Mouse (Mus musculus) forebrain, postnatal 0 days (tissue): ENCODE measurements at regions not wholly inside any gene's neighbourhood (a gene's known extent, or its start where the extent isn't known, plus 50 kb on each side); places are given as distances from the start of the nearest gene placed in this dataset.

Experiments
- ATAC-seq: fragments of 200-750 bp; cut with Nextera tagmentation; 2 replicates; pipeline ENCODE4 v1.8.0; 2017; ENCODE audit warnings: mild to moderate bottlenecking, moderate library complexity
- DNase-seq: peaks from one replicate; pipeline ENCODE4 v3.0.0-alpha.2; 2015
- H3K27ac ChIP-seq: fragments of 300-500 bp; sonication (generic); 2 replicates; pipeline ENCODE4 v1.5.1; 2014; ENCODE audit warnings: low read depth, mild to moderate bottlenecking, antibody characterized with exemption, low read length, moderate library complexity, mixed read lengths
- H3K27me3 ChIP-seq: fragments of 300-500 bp; sonication (generic); 2 replicates; pipeline ENCODE4 v1.6.1; 2014; ENCODE audit warnings: mild to moderate bottlenecking, low read length, mixed read lengths; ENCODE audit not compliant: insufficient read depth
- H3K36me3 ChIP-seq: fragments of 300-500 bp; sonication (generic); 2 replicates; pipeline ENCODE4 v1.6.1; 2014; ENCODE audit warnings: mild to moderate bottlenecking, moderate library complexity; ENCODE audit not compliant: insufficient read depth
- H3K4me1 ChIP-seq: fragments of 300-500 bp; sonication (generic); 2 replicates; pipeline ENCODE4 v1.6.1; 2014; ENCODE audit warnings: antibody characterized with exemption; ENCODE audit not compliant: insufficient read depth
- H3K4me2 ChIP-seq: fragments of 300-500 bp; sonication (generic); 2 replicates; pipeline ENCODE4 v1.6.1; 2014; ENCODE audit warnings: low read depth, mild to moderate bottlenecking, moderate library complexity
- H3K4me3 ChIP-seq: fragments of 300-500 bp; sonication (generic); 2 replicates; pipeline ENCODE4 v1.5.1; 2014; ENCODE audit warnings: low read depth, low read length, mixed read lengths
- H3K9ac ChIP-seq: fragments of 300-500 bp; sonication (generic); 2 replicates; pipeline ENCODE4 v1.6.1; 2014; ENCODE audit warnings: mild to moderate bottlenecking
- H3K9me3 ChIP-seq: fragments of 300-500 bp; sonication (generic); 2 replicates; pipeline ENCODE4 v1.6.1; 2016; ENCODE audit warnings: low read length
- CTCF ChIP-seq: sonication (generic); IDR thresholded peaks from 2 replicates; pipeline ENCODE4 v1.5.1; 2016; ENCODE audit warnings: antibody characterized with exemption, control low read depth, low read depth
- WGBS: fragments of 180-500 bp; shearing (Covaris S2); extraction: QIAGEN DNeasy Blood & Tissue Kit; methylation state at CpG from one replicate; pipeline ENCODE4 v1.1.7; 2014; 5-methylcytosine and 5-hydroxymethylcytosine counted together

DNA sequence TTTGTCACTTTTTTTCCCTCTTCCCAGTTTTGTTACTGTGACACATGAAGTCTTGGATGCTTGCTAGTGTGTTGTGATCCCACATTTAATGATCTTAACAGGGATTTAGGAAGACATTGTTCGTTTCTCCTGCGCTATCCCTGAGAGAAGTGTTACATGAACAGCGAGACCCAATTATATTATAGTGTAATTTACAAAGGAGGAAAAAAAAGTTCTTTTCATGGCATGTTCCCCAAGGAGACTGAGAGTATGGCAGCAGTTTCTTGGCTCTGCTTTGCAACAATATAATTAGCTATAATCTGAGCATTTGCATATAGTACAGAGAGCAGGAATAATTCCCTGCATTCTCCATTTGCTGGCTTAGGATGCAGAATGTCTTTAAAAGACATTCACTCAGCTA lies 168.6 kb downstream of the Insc start:
- Histone ChIP-seq H3K9me3 (peaks cover 7% of the 10 kb centered on the region; the same call in 1 of the 2 replicates), H3K27me3 (peaks cover 9% of the 10 kb centered on the region), H3K27ac (no peak overlapping the region), H3K36me3 (no peaks in the 10 kb centered on the region), H3K9ac (no peak overlapping the region), H3K4me2 (no peak overlapping the region), H3K4me3 (no peak overlapping the region), H3K4me1 (no peaks in the 10 kb centered on the region)
- no peak for TF ChIP-seq CTCF
- peak; percentile 63; the same call in 1 of the 2 replicates for ATAC-seq
- peak; percentile 23 for DNase-seq
- 26% methylated on average over 3 of the region's 3 CpGs for WGBS

DNA sequence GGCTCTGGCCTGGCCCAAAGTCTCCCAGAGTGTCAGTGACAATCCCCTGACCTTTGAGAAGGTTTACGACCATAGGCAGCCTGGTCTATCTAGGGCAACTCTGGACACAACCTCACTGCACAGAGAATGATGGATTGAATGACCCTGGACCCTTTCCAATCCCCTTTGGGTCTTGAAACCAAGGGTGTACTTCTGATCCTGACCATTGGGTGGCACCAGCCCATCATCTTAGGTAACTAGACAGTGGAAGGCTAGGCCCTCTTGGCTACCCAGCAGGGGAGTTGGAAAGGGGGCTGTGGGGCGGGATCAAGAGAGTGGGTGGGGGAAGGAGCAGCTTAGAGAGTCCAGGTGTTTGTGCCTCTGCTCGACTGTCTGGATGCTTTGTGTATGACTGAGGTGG lies 178.7 kb downstream of the Insc start:
- no peaks in the 10 kb centered on the region for H3K36me3 ChIP-seq
- H3K27ac ChIP-seq, result no peak overlapping the region
- no peak overlapping the region for H3K9ac ChIP-seq
- no peaks in the 10 kb centered on the region for H3K4me1 ChIP-seq
- H3K9me3 ChIP-seq, result no peaks in the 10 kb centered on the region
- peak; percentile 90 for TF ChIP-seq CTCF
- peak; percentile 83 for DNase-seq
- no peak overlapping the region for H3K4me2 ChIP-seq
- 10% methylated on average over 3 of the region's 3 CpGs for WGBS
- H3K4me3 ChIP-seq, result no peak overlapping the region
- H3K27me3 ChIP-seq, result peaks cover 4% of the 10 kb centered on the region
- peak; percentile 71 for ATAC-seq

DNA sequence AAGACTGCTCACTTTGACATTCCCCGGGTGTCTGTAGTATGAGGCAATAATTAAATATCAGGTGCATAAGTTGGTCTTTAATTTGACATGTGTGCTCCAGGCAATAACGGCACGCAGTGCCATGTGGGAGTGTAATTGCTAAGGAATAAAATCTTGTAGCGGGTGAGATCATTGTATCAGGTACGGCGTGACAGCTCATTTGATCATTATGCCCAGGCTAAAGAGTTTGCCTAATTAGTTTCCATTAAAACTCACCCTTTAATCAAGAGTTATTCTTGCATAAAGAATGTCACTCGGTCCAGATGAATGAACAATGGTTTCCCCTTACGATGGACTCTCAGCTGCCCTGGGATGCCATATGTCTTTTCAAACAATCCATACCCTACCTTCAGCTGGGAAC lies 190.4 kb downstream of the Insc start:
- DNase-seq (no peak), ATAC-seq (no peak)
- Histone ChIP-seq H3K4me3 (no peak overlapping the region), H3K27ac (no peak overlapping the region), H3K36me3 (no peaks in the 10 kb centered on the region), H3K4me1 (no peaks in the 10 kb centered on the region), H3K27me3 (no peaks in the 10 kb centered on the region), H3K9ac (no peak overlapping the region), H3K9me3 (no peaks in the 10 kb centered on the region), H3K4me2 (no peak overlapping the region)
- no peak for TF ChIP-seq CTCF
- 23% methylated on average over 8 of the region's 8 CpGs for WGBS

DNA sequence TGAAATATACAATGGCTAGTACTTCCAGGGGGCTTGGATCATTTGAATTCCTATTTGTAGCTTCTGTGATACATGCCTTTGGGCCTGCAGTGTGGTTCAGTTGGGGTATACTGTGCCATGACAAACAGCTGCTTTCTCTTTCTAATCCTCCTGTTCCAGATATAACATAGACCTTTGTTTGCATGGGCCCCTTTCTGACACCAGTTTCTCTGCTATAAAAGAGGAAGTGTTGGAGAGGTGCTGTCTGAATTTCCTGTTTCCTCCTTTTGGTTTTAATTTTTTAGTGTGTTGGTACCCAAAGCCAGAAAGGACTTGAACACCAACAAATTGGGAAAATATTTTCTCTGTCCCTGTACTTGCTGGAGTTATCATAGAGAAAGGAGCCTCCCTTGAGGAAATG lies 207.3 kb downstream of the Insc start:
- Histone ChIP-seq H3K4me2 (no peak overlapping the region), H3K27ac (no peak overlapping the region), H3K9ac (no peak overlapping the region), H3K27me3 (no peaks in the 10 kb centered on the region), H3K4me1 (no peaks in the 10 kb centered on the region), H3K36me3 (no peaks in the 10 kb centered on the region), H3K4me3 (no peak overlapping the region), H3K9me3 (no peaks in the 10 kb centered on the region)
- DNase-seq (no peak), ATAC-seq (no peak)
- TF ChIP-seq CTCF, result no peak

DNA sequence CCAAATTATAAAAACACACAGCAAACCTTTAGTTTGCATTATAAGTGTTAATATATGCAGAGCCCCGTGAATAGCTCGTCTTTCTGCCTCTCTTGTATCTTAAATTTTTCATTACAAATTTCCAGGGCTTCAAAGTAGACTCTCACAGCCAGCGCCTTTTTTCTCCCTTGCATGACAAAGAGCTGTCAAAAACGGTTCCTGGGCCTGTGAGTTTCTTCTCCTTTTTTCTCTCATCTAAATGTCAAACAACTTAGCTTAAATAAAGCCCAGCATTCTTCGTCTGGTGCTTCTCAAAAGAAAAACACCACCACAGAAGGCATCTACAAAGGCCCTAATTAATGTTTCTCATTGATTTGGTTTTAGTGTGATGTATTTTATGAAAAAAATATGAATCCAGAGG lies 219.7 kb downstream of the Insc start:
- Histone ChIP-seq H3K27ac (no peak overlapping the region), H3K27me3 (no peaks in the 10 kb centered on the region; the same call in 1 of the 2 replicates), H3K9me3 (no peaks in the 10 kb centered on the region), H3K4me1 (no peaks in the 10 kb centered on the region), H3K4me2 (no peak overlapping the region), H3K36me3 (no peaks in the 10 kb centered on the region), H3K9ac (no peak overlapping the region), H3K4me3 (no peak overlapping the region)
- no peak for TF ChIP-seq CTCF
- WGBS, result 30% methylated on average over 5 of the region's 5 CpGs
- DNase-seq (peak; percentile 3), ATAC-seq (no peak; the same call in 1 of the 2 replicates)

DNA sequence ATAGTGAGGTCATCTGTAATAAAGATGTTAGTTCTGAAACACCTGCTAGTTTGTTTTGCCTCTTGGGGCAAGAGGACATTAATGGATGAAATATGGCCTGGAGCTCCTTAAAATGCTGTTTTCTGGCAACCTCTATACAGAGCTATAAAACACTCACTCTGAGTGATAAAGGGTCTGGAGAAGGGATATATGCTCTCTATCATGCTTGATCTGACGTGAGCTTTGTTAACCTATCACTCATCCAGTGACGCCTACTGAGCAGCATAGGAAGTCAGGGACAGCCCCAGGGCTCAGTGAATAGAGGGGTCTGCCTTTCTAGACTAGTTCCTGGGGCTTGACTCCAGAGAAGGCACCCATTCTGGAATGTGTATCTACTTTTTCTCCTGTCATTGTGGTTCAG lies 222.4 kb downstream of the Insc start:
- no peak overlapping the region for H3K4me2 ChIP-seq
- 50% methylated on average over 2 of the region's 2 CpGs for WGBS
- no peak for ATAC-seq
- H3K4me3 ChIP-seq, result no peak overlapping the region
- no peak overlapping the region for H3K27ac ChIP-seq
- no peak overlapping the region for H3K9ac ChIP-seq
- DNase-seq, result no peak
- H3K27me3 ChIP-seq, result no peaks in the 10 kb centered on the region; the same call in 1 of the 2 replicates
- H3K36me3 ChIP-seq, result no peaks in the 10 kb centered on the region
- no peak for TF ChIP-seq CTCF
- no peaks in the 10 kb centered on the region for H3K9me3 ChIP-seq
- no peaks in the 10 kb centered on the region for H3K4me1 ChIP-seq

DNA sequence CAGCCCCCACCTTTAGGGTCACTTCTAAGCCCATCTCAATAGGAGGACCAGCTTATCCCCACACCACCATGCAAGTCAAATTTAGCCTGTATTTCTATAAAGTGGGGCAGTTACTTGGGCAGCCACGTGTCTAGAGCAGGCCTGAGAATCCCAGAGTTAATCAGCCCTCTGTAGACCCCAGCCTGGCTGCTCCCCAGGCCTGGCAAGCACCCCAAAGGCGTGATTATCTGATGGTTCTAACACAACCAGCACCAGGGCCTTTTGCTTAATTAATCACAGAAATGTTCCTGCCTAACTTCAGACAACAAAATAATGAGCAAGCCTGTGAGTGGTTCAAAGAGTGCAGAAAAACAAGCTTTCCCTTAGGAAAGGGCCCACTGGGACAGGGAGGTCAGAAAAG lies 243.0 kb downstream of the Insc start:
- no peaks in the 10 kb centered on the region for H3K9me3 ChIP-seq
- no peak overlapping the region for H3K4me3 ChIP-seq
- TF ChIP-seq CTCF, result no peak
- H3K27ac ChIP-seq, result no peak overlapping the region
- H3K27me3 ChIP-seq, result no peaks in the 10 kb centered on the region
- peak; percentile 9 for DNase-seq
- 20% methylated on average over 2 of the region's 2 CpGs for WGBS
- no peaks in the 10 kb centered on the region for H3K36me3 ChIP-seq
- ATAC-seq, result no peak
- no peak overlapping the region for H3K4me2 ChIP-seq
- no peak overlapping the region for H3K9ac ChIP-seq
- H3K4me1 ChIP-seq, result no peaks in the 10 kb centered on the region

DNA sequence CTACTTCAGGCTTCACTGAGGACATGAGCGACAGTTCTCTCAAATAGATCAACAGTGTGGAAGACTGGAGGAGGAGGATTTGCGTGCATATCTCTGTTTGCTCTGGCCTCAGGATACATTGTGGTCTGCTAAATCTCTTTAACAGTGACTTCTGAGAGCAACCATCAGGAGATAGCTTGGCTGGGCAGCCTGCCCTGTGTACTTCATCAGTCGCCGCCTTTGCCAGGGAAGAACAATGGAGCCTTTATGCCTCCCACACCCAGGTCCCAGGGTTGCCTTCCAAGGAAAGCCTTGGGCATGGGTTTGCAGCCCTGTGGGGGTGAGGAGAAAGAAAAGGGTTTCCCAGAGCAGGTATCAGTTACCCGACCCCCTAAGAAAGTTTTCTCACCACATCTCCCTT lies 247.8 kb downstream of the Insc start:
- WGBS, result 52% methylated on average over 5 of the region's 5 CpGs
- DNase-seq, result peak; percentile 9
- H3K27me3 ChIP-seq, result no peaks in the 10 kb centered on the region
- H3K36me3 ChIP-seq, result no peaks in the 10 kb centered on the region
- H3K4me3 ChIP-seq, result no peak overlapping the region
- no peak overlapping the region for H3K4me2 ChIP-seq
- ATAC-seq, result no peak
- no peak overlapping the region for H3K9ac ChIP-seq
- no peaks in the 10 kb centered on the region for H3K4me1 ChIP-seq
- H3K9me3 ChIP-seq, result no peaks in the 10 kb centered on the region
- TF ChIP-seq CTCF, result no peak
- no peak overlapping the region for H3K27ac ChIP-seq
